ENCODE assay signal across 23 mouse cellular contexts in the genomic region with DNA sequence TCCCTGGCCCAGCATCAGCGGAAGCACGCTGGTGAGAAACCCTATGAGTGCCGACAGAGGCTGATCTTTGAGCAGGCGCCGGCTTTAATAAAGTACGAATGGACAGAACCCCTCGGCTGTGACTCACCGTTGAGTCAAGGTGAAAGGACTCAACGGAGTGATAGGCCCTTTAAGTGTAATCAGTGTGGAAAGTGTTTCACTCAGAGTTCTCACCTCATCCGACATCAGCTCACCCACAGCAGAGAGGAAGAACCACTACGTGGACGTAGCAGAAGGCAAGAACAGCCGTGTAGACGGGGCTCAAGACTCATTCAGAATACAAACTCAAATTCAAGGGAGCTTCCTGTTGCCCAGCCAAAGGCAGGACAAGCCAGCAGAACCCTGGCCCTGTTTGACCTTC. TPM values are rescaled to one million over a fixed set of nuclear protein-coding genes. Genes with fewer than 3 reads are reported as not detected.
DNase-seq lines count a peak whose midpoint lies in the region; ATAC-seq and TF ChIP-seq lines count a peak whose summit lies in the region.
"Had no signal": no experiment of that assay in that cellular context is flagged by ENCODE, and none has a peak within 500 bp of the region (broad histone marks: within the 10 kb centered on the region; RNA-seq: fewer than 3 reads in every experiment).

No protein-coding gene starts in this region.

- H3K27ac ChIP-seq in gastrocnemius, adult 2 months = no peak overlapping the region
- H3K27ac ChIP-seq: embryonic facial prominence, embryonic 10.5 days; embryonic facial prominence, embryonic 12.5 days; forebrain, embryonic 13.5 days; forebrain, embryonic 15.5 days had no signal

- peak; percentile 25 for DNase-seq in 416B (ENCODE audit: low read depth)
- DNase-seq in CD4-positive helper T cell, adult 2 months (ENCODE audit: low read depth, low spot score) = peak; percentile 33
- no peak for DNase-seq in kidney, adult 18-20 months
- no peak for DNase-seq in c-Kit-positive CD71-positive TER-119-positive erythroid progenitor cells, embryonic 14.5 days (ENCODE audit: low spot score)
- no peak for DNase-seq in right cerebral cortex, postnatal 14 days
- no peak for DNase-seq in gastrocnemius, adult 2 months
- DNase-seq: adrenal gland, adult 2 months; adrenal gland, postnatal 10 days; adrenal gland, postnatal 25 days; B cell, adult 2 months; cerebellum, adult 11-12 months; cerebellum, adult 2 months; cerebellum, adult 9-10 months; cerebellum, postnatal 10 days; cerebellum, postnatal 25 days; forebrain, postnatal 0 days had no signal

- ATAC-seq in activated CD4-positive, CD25-positive, alpha-beta regulatory T cell, adult 4 months = peak; percentile 30
- ATAC-seq in inflammation-experienced regulatory T-cells, adult 6 months = peak; percentile 36
- ATAC-seq: forebrain, embryonic 13.5 days; forebrain, embryonic 15.5 days; forebrain, postnatal 0 days; Patski had no signal

- H3K4me3 ChIP-seq in gastrocnemius, adult 2 months = no peak overlapping the region
- H3K4me3 ChIP-seq: embryonic facial prominence, embryonic 10.5 days; embryonic facial prominence, embryonic 12.5 days; forebrain, embryonic 13.5 days; forebrain, embryonic 15.5 days had no signal

- intact Hi-C loops in gastrocnemius, adult 2 months (cut with DNase I) = no loop called here

- TF ChIP-seq CTCF in gastrocnemius, adult 2 months (IDR thresholded peaks at IDR 0.05) = no peak

RNA-seq across cellular contexts. Expression of a gene that starts 6.7 kb away (rescaled TPM):
- 10 to 100 TPM in 1 of 2 experiments, 1 to 10 TPM in 1; 6.6 to 10.9 TPM for polyA plus RNA-seq in activated CD4-positive, CD25-positive, alpha-beta regulatory T cell, adult 4 months (2017; shearing (Covaris generic))
- polyA plus RNA-seq in inflammation-experienced regulatory T-cells, adult 6 months (2017; shearing (Covaris generic)) = 10 to 100 TPM; 10.5 to 11.0 (median 10.6) TPM
- total RNA-seq in gastrocnemius, adult 2 months (2021) = 1 to 10 TPM; 3.7 to 4.4 TPM

RNA-seq across cellular contexts. Expression of a gene that starts 10.0 kb away (rescaled TPM):
- 1 to 10 TPM in 1 of 2 experiments, under 1 TPM in 1; 0.84 to 2.4 TPM for polyA plus RNA-seq in activated CD4-positive, CD25-positive, alpha-beta regulatory T cell, adult 4 months (2017; shearing (Covaris generic))
- polyA plus RNA-seq in inflammation-experienced regulatory T-cells, adult 6 months (2017; shearing (Covaris generic)) = 1 to 10 TPM; 1.1 to 1.6 (median 1.6) TPM
- 1 to 10 TPM; 2.2 to 2.3 TPM for total RNA-seq in gastrocnemius, adult 2 months (2021)

RNA-seq across cellular contexts. Expression of a gene that starts 31.2 kb away (rescaled TPM):
- polyA plus RNA-seq in activated CD4-positive, CD25-positive, alpha-beta regulatory T cell, adult 4 months (2017; shearing (Covaris generic)) = 1,000 to 10,000 TPM; 2,813 to 3,009 TPM
- 1,000 to 10,000 TPM; 1,828 to 3,143 (median 2,832) TPM for polyA plus RNA-seq in inflammation-experienced regulatory T-cells, adult 6 months (2017; shearing (Covaris generic))
- 100 to 1,000 TPM; 574 to 617 TPM for total RNA-seq in gastrocnemius, adult 2 months (2021)

RNA-seq across cellular contexts. Expression of a gene that starts 36.3 kb away (rescaled TPM):
- polyA plus RNA-seq in activated CD4-positive, CD25-positive, alpha-beta regulatory T cell, adult 4 months (2017; shearing (Covaris generic)) = not detected
- under 1 TPM in 2 of 3 experiments, not detected in 1; 0.11 to 0.28 TPM for polyA plus RNA-seq in inflammation-experienced regulatory T-cells, adult 6 months (2017; shearing (Covaris generic))
- total RNA-seq in gastrocnemius, adult 2 months (2021) = under 1 TPM; 0.31 to 0.81 TPM

RNA-seq across cellular contexts. Expression of a gene that starts 56.4 kb away (rescaled TPM):
- polyA plus RNA-seq in activated CD4-positive, CD25-positive, alpha-beta regulatory T cell, adult 4 months (2017; shearing (Covaris generic)) = 10 to 100 TPM; 56.1 to 72.2 TPM
- polyA plus RNA-seq in inflammation-experienced regulatory T-cells, adult 6 months (2017; shearing (Covaris generic)) = 10 to 100 TPM; 62.9 to 99.3 (median 85.2) TPM
- total RNA-seq in gastrocnemius, adult 2 months (2021) = 10 to 100 TPM; 11.4 to 13.2 TPM

Comparison
In these comparisons a context has a peak if more than half of its experiments do, and no peak if none do; other contexts are left out.
1. DNase-seq: peak in 416B (single experiment) and CD4-positive helper T cell, adult 2 months (single experiment); none in kidney, adult 18-20 months (single experiment), c-Kit-positive CD71-positive TER-119-positive erythroid progenitor cells, embryonic 14.5 days (single experiment), right cerebral cortex, postnatal 14 days (single experiment) and gastrocnemius, adult 2 months (single experiment).